Comparison of ENCODE assay signal across 12 mouse cellular contexts in genomic region chr15:102683670-102684069, GRCm38 (mm10). TPM values are rescaled to one million over a fixed set of nuclear protein-coding genes. Genes with fewer than 3 reads are reported as not detected.
DNase-seq lines count a peak whose midpoint lies in the region; ATAC-seq lines count a peak whose summit lies in the region.
"Had no signal": no experiment of that assay in that cellular context is flagged by ENCODE, and none has a peak within 500 bp of the region (broad histone marks: within the 10 kb centered on the region; RNA-seq: fewer than 3 reads in every experiment).

No protein-coding gene starts in this region.

- H3K9me3 ChIP-seq in midbrain, embryonic 14.5 days (ENCODE audit: control insufficient read depth, low read length), result no peaks in the 10 kb centered on the region
- H3K9me3 ChIP-seq in midbrain, embryonic 10.5 days (replicated peaks), result no peaks in the 10 kb centered on the region
- H3K9me3 ChIP-seq: forebrain, embryonic 13.5 days; lung, embryonic 15.5 days had no signal

- peaks cover 3% of the 10 kb centered on the region; the same call in 1 of the 2 replicates for H3K27me3 ChIP-seq in midbrain, embryonic 14.5 days (ENCODE audit: control insufficient read depth, insufficient read depth, low read length)
- H3K27me3 ChIP-seq in midbrain, embryonic 10.5 days (ENCODE audit: low read depth, poor library complexity, severe bottlenecking), result peaks cover 56% of the 10 kb centered on the region

- H3K36me3 ChIP-seq in midbrain, embryonic 14.5 days (ENCODE audit: control insufficient read depth, insufficient read depth, low read length), result no peaks in the 10 kb centered on the region
- no peaks in the 10 kb centered on the region for H3K36me3 ChIP-seq in midbrain, embryonic 10.5 days
- H3K36me3 ChIP-seq: lung, embryonic 15.5 days had no signal

- H3K27ac ChIP-seq in midbrain, embryonic 14.5 days (replicated peaks; ENCODE audit: low read depth, low read length), result no peak overlapping the region
- no peak overlapping the region for H3K27ac ChIP-seq in midbrain, embryonic 10.5 days (replicated peaks)
- H3K27ac ChIP-seq: forebrain, embryonic 13.5 days; lung, embryonic 15.5 days had no signal

- no peak overlapping the region for H3K4me2 ChIP-seq in midbrain, embryonic 14.5 days (ENCODE audit: low read length)
- H3K4me2 ChIP-seq: forebrain, embryonic 13.5 days; lung, embryonic 15.5 days had no signal

- no peak overlapping the region for H3K9ac ChIP-seq in midbrain, embryonic 14.5 days (replicated peaks; ENCODE audit: low read length)
- H3K9ac ChIP-seq: forebrain, embryonic 13.5 days; lung, embryonic 15.5 days had no signal

- ATAC-seq in frontal cortex, adult (ENCODE audit: low TSS enrichment), result peak; percentile 79
- no peak for ATAC-seq in midbrain, embryonic 14.5 days (ENCODE audit: low FRiP score, low TSS enrichment)
- ATAC-seq: forebrain, embryonic 13.5 days had no signal

- WGBS in midbrain, embryonic 14.5 days, result 4% methylated on average over 1 of the region's 1 CpGs
- WGBS in midbrain, embryonic 10.5 days, result 25% methylated on average over 1 of the region's 1 CpGs

- intact Hi-C loops in heart, postnatal 14 days (cut with DNase I), result no loop called here

- H3K4me3 ChIP-seq in midbrain, embryonic 14.5 days (replicated peaks; ENCODE audit: low read depth, low read length), result no peak overlapping the region
- H3K4me3 ChIP-seq in midbrain, embryonic 10.5 days, result no peak overlapping the region
- H3K4me3 ChIP-seq: forebrain, embryonic 13.5 days; lung, embryonic 15.5 days had no signal

- H3K4me1 ChIP-seq in midbrain, embryonic 14.5 days (ENCODE audit: control insufficient read depth, insufficient read depth, low read length), result 0 out of 2 replicates have a peak, but pooled peaks cover 9% of the 10 kb centered on the region
- H3K4me1 ChIP-seq in midbrain, embryonic 10.5 days, result peaks cover 20% of the 10 kb centered on the region
- H3K4me1 ChIP-seq: lung, embryonic 15.5 days had no signal

- no peak for DNase-seq in frontal cortex, postnatal 10 days (ENCODE audit: low spot score in 2 of 2)
- peak; percentile 55 for DNase-seq in midbrain, embryonic 14.5 days
- DNase-seq in midbrain, embryonic 10.5 days (ENCODE audit: low spot score), result no peak
- DNase-seq in R1 (ENCODE audit: low read depth, low spot score), result peak; percentile 71
- DNase-seq in retina, postnatal 1 day, result peak; percentile 61
- DNase-seq in heart, postnatal 14 days, result no peak
- DNase-seq in left cerebral cortex, adult 18-20 months (ENCODE audit: low spot score in 2 of 2), result no peak

RNA-seq across cellular contexts. Expression of gene Atp5g2, which starts 11.5 kb away (rescaled TPM):
- 69.8 and 72.3 TPM in 2 replicates for polyA plus RNA-seq in midbrain, embryonic 14.5 days (2014; fragmentation: Nextera tagmentation; extraction: Ambion mirVana)
- 62.3 and 73.7 TPM in 2 replicates for polyA plus RNA-seq in midbrain, embryonic 10.5 days (2016; fragmentation: Nextera tagmentation; extraction: Ambion mirVana)
- total RNA-seq in heart, postnatal 14 days (2021), result 10 to 100 TPM; 22.8 to 37.2 TPM
- total RNA-seq in left cerebral cortex, adult 18-20 months (2021), result 10 to 100 TPM in 1 of 2 experiments, 1 to 10 TPM in 1; 7.8 to 11.6 TPM

RNA-seq across cellular contexts. Expression of gene Calcoco1, which starts 38.3 kb away (rescaled TPM):
- polyA plus RNA-seq in midbrain, embryonic 14.5 days (2014; fragmentation: Nextera tagmentation; extraction: Ambion mirVana), result 30.6 and 36.5 TPM in 2 replicates
- polyA plus RNA-seq in midbrain, embryonic 10.5 days (2016; fragmentation: Nextera tagmentation; extraction: Ambion mirVana), result 26.0 and 31.1 TPM in 2 replicates
- 100 to 1,000 TPM in 1 of 2 experiments, 10 to 100 TPM in 1; 89.5 to 104 TPM for total RNA-seq in heart, postnatal 14 days (2021)
- total RNA-seq in left cerebral cortex, adult 18-20 months (2021), result 10 to 100 TPM; 75.1 to 75.6 TPM

RNA-seq across cellular contexts. Expression of gene Atf7, which starts 58.4 kb away (rescaled TPM):
- 13.0 and 13.2 TPM in 2 replicates for polyA plus RNA-seq in midbrain, embryonic 14.5 days (2014; fragmentation: Nextera tagmentation; extraction: Ambion mirVana)
- 14.9 and 21.8 TPM in 2 replicates for polyA plus RNA-seq in midbrain, embryonic 10.5 days (2016; fragmentation: Nextera tagmentation; extraction: Ambion mirVana)
- 10 to 100 TPM; 65.2 to 68.8 TPM for total RNA-seq in heart, postnatal 14 days (2021)
- total RNA-seq in left cerebral cortex, adult 18-20 months (2021), result 10 to 100 TPM; 33.9 to 36.3 TPM

RNA-seq across cellular contexts. Expression of gene Gm28047, which starts 58.8 kb away (rescaled TPM):
- polyA plus RNA-seq in midbrain, embryonic 14.5 days (2014; fragmentation: Nextera tagmentation; extraction: Ambion mirVana), result not detected in 2 replicates
- not detected in 2 replicates for polyA plus RNA-seq in midbrain, embryonic 10.5 days (2016; fragmentation: Nextera tagmentation; extraction: Ambion mirVana)
- total RNA-seq in heart, postnatal 14 days (2021), result under 1 TPM in 1 of 2 experiments, not detected in 1; 0.83 TPM
- total RNA-seq in left cerebral cortex, adult 18-20 months (2021), result not detected
- total RNA-seq: neutrophil, adult 5-6 weeks had no signal
- polyA plus RNA-seq: forebrain, embryonic 13.5 days; heart, embryonic 16.5 days; lung, embryonic 15.5 days had no signal

Comparison
In these comparisons a context has a peak if more than half of its experiments do, and no peak if none do; other contexts are left out.
1. DNase-seq: peak in midbrain, embryonic 14.5 days (single experiment), R1 (single experiment) and retina, postnatal 1 day (single experiment); none in frontal cortex, postnatal 10 days (0 of 2), midbrain, embryonic 10.5 days (single experiment), heart, postnatal 14 days (0 of 2) and left cerebral cortex, adult 18-20 months (0 of 2).